Comparison of ENCODE assay signal across 29 mouse cellular contexts in genomic region chr2:154668680-154669079, GRCm38 (mm10). TPM values are rescaled to one million over a fixed set of nuclear protein-coding genes. Genes with fewer than 3 reads are reported as not detected.
DNase-seq lines count a peak whose midpoint lies in the region; ATAC-seq and TF ChIP-seq lines count a peak whose summit lies in the region.
"Had no signal": no experiment of that assay in that cellular context is flagged by ENCODE, and none has a peak within 500 bp of the region (broad histone marks: within the 10 kb centered on the region; RNA-seq: fewer than 3 reads in every experiment).

No protein-coding gene starts in this region.

- WGBS in midbrain, embryonic 16.5 days = 94% methylated on average over 7 of the region's 7 CpGs

- 0 out of 2 replicates have a peak, but pooled peaks cover 3% of the 10 kb centered on the region for H3K36me3 ChIP-seq in midbrain, embryonic 16.5 days (ENCODE audit: control insufficient read depth, insufficient read depth, low read length)

- H3K27ac ChIP-seq in layer of hippocampus, adult 2 months = peak overlapping the region; percentile 84
- no peak overlapping the region for H3K27ac ChIP-seq in midbrain, embryonic 16.5 days (ENCODE audit: low read length)
- H3K27ac ChIP-seq: embryonic facial prominence, embryonic 10.5 days; embryonic facial prominence, embryonic 12.5 days; forebrain, embryonic 13.5 days; forebrain, embryonic 15.5 days had no signal

- TF ChIP-seq CTCF in layer of hippocampus, adult 2 months (conservative IDR thresholded peaks at IDR 0.05) = no peak

- no peak overlapping the region for H3K9ac ChIP-seq in midbrain, embryonic 16.5 days (ENCODE audit: low read depth, low read length)
- H3K9ac ChIP-seq: embryonic facial prominence, embryonic 12.5 days; forebrain, embryonic 13.5 days; forebrain, embryonic 15.5 days; forebrain, postnatal 0 days had no signal

- H3K4me1 ChIP-seq in midbrain, embryonic 16.5 days (ENCODE audit: control insufficient read depth, insufficient read depth, low read length) = no peaks in the 10 kb centered on the region

- H3K9me3 ChIP-seq in midbrain, embryonic 16.5 days (replicated peaks; ENCODE audit: control insufficient read depth, low read length, poor library complexity, severe bottlenecking) = no peaks in the 10 kb centered on the region
- H3K9me3 ChIP-seq: embryonic facial prominence, embryonic 10.5 days; embryonic facial prominence, embryonic 12.5 days; forebrain, embryonic 13.5 days; forebrain, embryonic 15.5 days; G1E had no signal

- DNase-seq in adrenal gland, postnatal 36 days = peak; percentile 28
- no peak for DNase-seq in adrenal gland, adult 8-10 months
- no peak for DNase-seq in layer of hippocampus, adult 2 months (ENCODE audit: low spot score in 2 of 2)
- no peak for DNase-seq in layer of hippocampus, adult 18-20 months (ENCODE audit: low spot score in 2 of 2)
- DNase-seq in NIH3T3 (ENCODE audit: low read depth) = peak; percentile 37
- no peak for DNase-seq in Muller cell, postnatal 12 days (ENCODE audit: inconsistent ontology term)
- DNase-seq: adrenal gland, postnatal 10 days; adrenal gland, postnatal 25 days; cerebellum, adult 11-12 months; cerebellum, adult 2 months; cerebellum, adult 9-10 months; cerebellum, postnatal 10 days; cerebellum, postnatal 25 days; embryo, embryonic 11 days; forebrain, postnatal 0 days had no signal

- H3K4me2 ChIP-seq in midbrain, embryonic 16.5 days (ENCODE audit: low read length) = no peak overlapping the region
- H3K4me2 ChIP-seq: embryonic facial prominence, embryonic 12.5 days; forebrain, embryonic 13.5 days; forebrain, embryonic 15.5 days had no signal

- no peak overlapping the region for H3K4me3 ChIP-seq in layer of hippocampus, adult 2 months
- no peak overlapping the region for H3K4me3 ChIP-seq in midbrain, embryonic 16.5 days (ENCODE audit: low read depth, low read length)
- H3K4me3 ChIP-seq: embryonic facial prominence, embryonic 10.5 days; embryonic facial prominence, embryonic 12.5 days; forebrain, embryonic 13.5 days; forebrain, embryonic 15.5 days had no signal

- no peaks in the 10 kb centered on the region for H3K27me3 ChIP-seq in midbrain, embryonic 16.5 days (ENCODE audit: control insufficient read depth, insufficient read depth, low read depth, low read length)
- H3K27me3 ChIP-seq: CH12.LX; embryonic facial prominence, embryonic 12.5 days; forebrain, embryonic 13.5 days; forebrain, embryonic 15.5 days; Patski had no signal

- ATAC-seq in midbrain, embryonic 16.5 days = no peak
- ATAC-seq: activated CD4-positive, CD25-positive, alpha-beta regulatory T cell, adult 4 months; CD4-positive, CD25-positive, alpha-beta regulatory T cell, adult 4 months; forebrain, embryonic 13.5 days; forebrain, embryonic 15.5 days; forebrain, postnatal 0 days; Patski had no signal

RNA-seq across cellular contexts. Expression of gene Chmp4b, which starts 17.2 kb away (rescaled TPM):
- 100 to 1,000 TPM; 220 to 259 TPM for total RNA-seq in adrenal gland, postnatal 36 days (2021)
- 100 to 1,000 TPM; 224 to 310 (median 256) TPM for total RNA-seq in adrenal gland, adult 8-10 months (2022)
- 100 to 1,000 TPM; 206 to 215 TPM for total RNA-seq in layer of hippocampus, adult 2 months (2021)
- 100 to 1,000 TPM; 222 to 223 TPM for total RNA-seq in layer of hippocampus, adult 18-20 months (2021)
- polyA plus RNA-seq in midbrain, embryonic 16.5 days (2015; fragmentation: Nextera tagmentation; extraction: Ambion mirVana) = 22.1 and 24.2 TPM in 2 replicates

RNA-seq across cellular contexts. Expression of gene 4930519P11Rik, which starts 55.4 kb away (rescaled TPM):
- total RNA-seq in adrenal gland, postnatal 36 days (2021) = under 1 TPM in 1 of 2 experiments, not detected in 1; 0.63 TPM
- total RNA-seq in adrenal gland, adult 8-10 months (2022) = 1 to 10 TPM in 1 of 4 experiments, not detected in 3; 1.4 TPM
- total RNA-seq in layer of hippocampus, adult 2 months (2021) = not detected
- total RNA-seq in layer of hippocampus, adult 18-20 months (2021) = not detected
- 0.41 and 0.63 TPM in 2 replicates for polyA plus RNA-seq in midbrain, embryonic 16.5 days (2015; fragmentation: Nextera tagmentation; extraction: Ambion mirVana)
- total RNA-seq: adrenal gland, adult 18-20 months; adrenal gland, postnatal 10 days; CH12.LX; G1E had no signal
- polyA plus RNA-seq: activated CD4-positive, CD25-positive, alpha-beta regulatory T cell, adult 4 months; CD4-positive, CD25-positive, alpha-beta regulatory T cell, adult 4 months; cerebellum, adult 2 months; cortical plate, adult 2 months; embryonic facial prominence, embryonic 10.5 days; embryonic facial prominence, embryonic 14.5 days; forebrain, embryonic 11.5 days; forebrain, postnatal 0 days had no signal

RNA-seq across cellular contexts. Expression of gene Zfp341, which starts 55.6 kb away (rescaled TPM):
- total RNA-seq in adrenal gland, postnatal 36 days (2021) = 1 to 10 TPM; 2.6 to 3.0 TPM
- total RNA-seq in adrenal gland, adult 8-10 months (2022) = 1 to 10 TPM; 2.9 to 4.4 (median 4.0) TPM
- total RNA-seq in layer of hippocampus, adult 2 months (2021) = 10 to 100 TPM in 1 of 2 experiments, 1 to 10 TPM in 1; 9.1 to 10.8 TPM
- 10 to 100 TPM in 1 of 2 experiments, 1 to 10 TPM in 1; 9.4 to 10.6 TPM for total RNA-seq in layer of hippocampus, adult 18-20 months (2021)
- polyA plus RNA-seq in midbrain, embryonic 16.5 days (2015; fragmentation: Nextera tagmentation; extraction: Ambion mirVana) = 2.3 TPM in 2 replicates

Comparison
In these comparisons a context has a peak if more than half of its experiments do, and no peak if none do; other contexts are left out.
1. DNase-seq: peak in adrenal gland, postnatal 36 days (2 of 2) and NIH3T3 (single experiment); none in adrenal gland, adult 8-10 months (single experiment), layer of hippocampus, adult 2 months (0 of 2), layer of hippocampus, adult 18-20 months (0 of 2) and Muller cell, postnatal 12 days (single experiment).